Mouse (Mus musculus) heart, postnatal 0 days (tissue): ENCODE measurements around the gene Adarb1. TPM values are rescaled to one million over a fixed set of nuclear protein-coding genes. Genes with fewer than 3 reads are reported as not detected.

Experiments used
- ATAC-seq: fragments of 200-750 bp; cut with Nextera tagmentation; 2 replicates; pipeline ENCODE4 v1.8.0; 2017; ENCODE audit warnings: low read depth, moderate number of reproducible peaks, moderate library complexity; ENCODE audit not compliant: insufficient read depth
- DNase-seq: peaks from one replicate; pipeline ENCODE4 v3.0.0-alpha.2; 2016; ENCODE audit warnings: low spot score
- H3K27ac ChIP-seq: fragments of 300-500 bp; sonication (generic); 2 replicates; pipeline ENCODE4 v1.5.1; 2014; ENCODE audit warnings: low read depth, mild to moderate bottlenecking
- H3K27me3 ChIP-seq: fragments of 300-500 bp; sonication (generic); 2 replicates; pipeline ENCODE4 v1.6.1; 2014; ENCODE audit warnings: low read length, mixed read lengths; ENCODE audit not compliant: control insufficient read depth, insufficient read depth
- H3K36me3 ChIP-seq: fragments of 300-500 bp; sonication (generic); replicated peaks from 2 replicates; pipeline ENCODE4 v1.6.1; 2014; ENCODE audit warnings: low read length, mixed read lengths; ENCODE audit not compliant: control insufficient read depth, insufficient read depth
- H3K4me1 ChIP-seq: fragments of 300-500 bp; sonication (generic); 2 replicates; pipeline ENCODE4 v1.6.1; 2014; ENCODE audit warnings: antibody characterized with exemption; ENCODE audit not compliant: control insufficient read depth, insufficient read depth
- H3K4me2 ChIP-seq: fragments of 300-500 bp; sonication (generic); 2 replicates; pipeline ENCODE4 v1.6.1; 2014; ENCODE audit warnings: low read depth, mild to moderate bottlenecking, low read length, moderate library complexity
- H3K4me3 ChIP-seq: fragments of 300-500 bp; sonication (generic); 2 replicates; pipeline ENCODE4 v1.5.1; 2014; ENCODE audit warnings: low read depth, low read length
- H3K9ac ChIP-seq: fragments of 300-500 bp; sonication (generic); replicated peaks from 2 replicates; pipeline ENCODE4 v1.6.1; 2014; ENCODE audit warnings: low read depth, low read length, mixed read lengths
- H3K9me3 ChIP-seq: fragments of 300-500 bp; sonication (generic); replicated peaks from 2 replicates; pipeline ENCODE4 v1.6.1; 2016; ENCODE audit warnings: low read length; ENCODE audit not compliant: control insufficient read depth
- CTCF ChIP-seq: IDR thresholded peaks from 2 replicates; pipeline ENCODE4 v1.5.1; 2016; ENCODE audit warnings: antibody characterized with exemption, control low read depth, low read depth
- EP300 ChIP-seq: IDR thresholded peaks from 2 replicates; pipeline ENCODE4 v1.6.1; 2016; ENCODE audit warnings: antibody characterized with exemption, low read depth
- WGBS: fragments of 180-500 bp; shearing (Covaris S2); extraction: QIAGEN DNeasy Blood & Tissue Kit; methylation state at CpG from one replicate; pipeline ENCODE4 v1.1.7; 2014; 5-methylcytosine and 5-hydroxymethylcytosine counted together
- polyA plus RNA-seq: library from polyadenylated mRNA; unstranded; fragments of >200 nt; fragmentation: Nextera tagmentation; extraction: Ambion mirVana; gene quantifications from 2 replicates; pipeline ENCODE4 v1.2.1, GENCODE M21; 2015
- total RNA-seq: library from RNA; depleted of rRNA; stranded (reverse); fragments of >200 nt; gene quantifications from 2 replicates; pipeline ENCODE4 v1.2.3, GENCODE M21; 2014; ENCODE audit warnings: low replicate concordance

The Adarb1 gene
- total and polyA plus RNA-seq, 2 experiments from 2014 or later: 7.8 to 23.7 TPM

DNA sequence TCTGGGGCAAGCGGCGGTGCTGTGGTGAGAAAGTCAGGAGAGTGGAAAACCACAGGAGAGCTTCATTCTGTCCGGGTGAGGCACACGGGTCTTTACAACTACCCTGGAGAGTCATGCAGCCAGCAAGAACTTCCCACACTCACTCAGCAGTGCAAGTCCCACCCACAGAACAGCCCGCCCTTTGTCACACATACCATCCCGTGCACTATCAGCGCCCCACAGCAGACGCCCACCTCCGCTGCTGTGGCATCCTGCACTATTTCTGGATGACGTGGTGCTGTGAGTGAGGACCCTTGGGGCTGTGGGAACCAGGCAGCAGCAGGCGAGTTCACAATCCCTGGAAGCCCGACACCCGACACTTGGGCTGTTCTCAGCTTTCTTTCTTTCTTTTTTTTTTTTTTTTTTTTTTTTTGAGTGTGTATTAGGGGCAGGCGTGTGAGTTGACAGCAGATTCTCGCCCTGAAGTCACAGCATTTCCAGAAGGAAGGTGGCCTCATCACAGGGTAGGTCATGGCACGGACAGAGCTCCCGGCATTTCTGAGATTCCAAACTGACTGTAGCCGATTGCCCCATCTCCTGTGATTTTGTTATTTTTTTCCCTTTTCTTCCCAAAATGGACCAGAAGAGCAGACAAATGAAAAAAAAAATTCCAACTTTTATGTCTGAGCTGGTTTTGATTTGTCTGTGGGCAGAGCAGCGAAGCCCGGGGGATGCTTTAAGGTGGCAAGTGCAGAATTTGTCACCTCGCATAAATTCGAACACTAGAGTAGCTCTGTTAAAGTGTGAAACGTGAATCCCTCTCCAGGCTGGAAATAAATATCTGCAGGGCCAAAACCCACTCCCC is 31.5 kb upstream of the Adarb1 start:
- TF ChIP-seq EP300 (no peak), CTCF (no peak)
- DNase-seq (peak; percentile 68), ATAC-seq (peak; percentile 69)
- H3K27ac ChIP-seq: peak overlapping the region; percentile 83
- peak overlapping the region; percentile 57 for H3K4me2 ChIP-seq
- peak overlapping the region; percentile 20 for H3K4me3 ChIP-seq
- H3K9me3 ChIP-seq: no peaks in the 10 kb centered on the region
- peaks cover 33% of the 10 kb centered on the region for H3K4me1 ChIP-seq
- H3K27me3 ChIP-seq: no peaks in the 10 kb centered on the region
- 0 out of 2 replicates have a peak overlapping the region, but pooled peaks have one; percentile 14 for H3K9ac ChIP-seq
- WGBS: 13% methylated on average over 22 of the region's 23 CpGs
- H3K36me3 ChIP-seq: no peaks in the 10 kb centered on the region

DNA sequence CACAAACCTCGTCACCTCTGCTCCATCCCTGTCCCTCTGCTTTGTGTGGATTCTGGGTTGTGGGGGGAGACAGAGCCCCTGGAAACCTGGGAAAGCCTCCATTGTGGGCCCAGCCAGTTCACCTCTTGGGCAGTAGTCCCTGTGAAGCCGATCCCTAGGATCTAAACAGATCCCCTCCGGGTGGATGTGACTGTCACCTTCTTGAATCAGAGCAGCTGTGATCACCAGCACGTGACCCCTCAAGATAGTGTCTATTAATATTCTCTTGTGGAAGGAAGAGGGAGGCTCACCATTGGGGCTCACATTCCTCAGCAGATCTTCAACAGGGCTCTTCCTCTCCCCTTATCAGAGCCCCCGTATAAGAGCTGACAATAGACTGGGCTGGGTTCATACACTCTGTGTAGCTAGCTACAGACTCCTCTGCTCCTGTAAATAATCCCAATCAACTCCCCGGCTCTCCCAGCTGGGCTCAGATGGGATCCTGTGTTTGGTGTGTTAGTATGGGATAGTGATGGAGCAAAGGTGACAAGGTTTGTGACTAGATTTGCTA is 30.7 kb upstream of the Adarb1 start:
- Histone ChIP-seq H3K36me3 (no peaks in the 10 kb centered on the region), H3K27me3 (no peaks in the 10 kb centered on the region), H3K4me1 (peaks cover 33% of the 10 kb centered on the region), H3K4me2 (peak overlapping the region; percentile 57), H3K4me3 (peak overlapping the region; percentile 20; the same call in 1 of the 2 replicates), H3K9me3 (no peaks in the 10 kb centered on the region), H3K27ac (peak overlapping the region; percentile 83), H3K9ac (0 out of 2 replicates have a peak overlapping the region, but pooled peaks have one; percentile 14)
- no peak for DNase-seq
- ATAC-seq: peak; percentile 25; the same call in 1 of the 2 replicates
- TF ChIP-seq CTCF: no peak
- no peak for TF ChIP-seq EP300
- 11% methylated on average over 6 of the region's 6 CpGs for WGBS

DNA sequence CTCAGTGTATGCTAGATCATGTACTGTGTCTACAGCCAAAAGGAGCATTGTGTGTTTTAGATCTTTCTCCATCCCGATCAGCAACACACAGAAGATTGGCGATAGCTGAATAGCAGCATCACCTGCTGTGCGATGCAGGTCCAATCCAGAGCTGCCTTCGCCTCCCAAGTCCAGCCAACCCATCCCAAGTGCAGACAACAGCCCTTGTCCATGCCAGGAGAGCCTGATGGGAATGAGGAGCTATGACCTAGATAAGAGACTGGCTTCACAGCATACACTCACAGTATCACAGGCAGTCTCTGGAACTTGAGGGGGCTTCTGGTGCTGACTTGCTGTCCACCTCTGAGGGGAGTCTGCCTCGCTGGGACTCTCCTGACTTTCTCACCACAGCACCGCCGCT is 30.1 kb upstream of the Adarb1 start:
- H3K4me3 ChIP-seq: no peak overlapping the region
- DNase-seq (no peak), ATAC-seq (no peak)
- WGBS: 65% methylated on average over 7 of the region's 7 CpGs
- H3K27me3 ChIP-seq: no peaks in the 10 kb centered on the region
- H3K9ac ChIP-seq: no peak overlapping the region
- peak overlapping the region; percentile 83 for H3K27ac ChIP-seq
- no peaks in the 10 kb centered on the region for H3K9me3 ChIP-seq
- TF ChIP-seq CTCF: no peak
- TF ChIP-seq EP300: no peak
- H3K36me3 ChIP-seq: no peaks in the 10 kb centered on the region
- no peak overlapping the region for H3K4me2 ChIP-seq
- H3K4me1 ChIP-seq: peaks cover 33% of the 10 kb centered on the region

GRCm38 (mm10) chr10:77447755-77448154 is 29.7 kb upstream of the Adarb1 start:
- Histone ChIP-seq H3K4me1 (peaks cover 33% of the 10 kb centered on the region), H3K27ac (peak overlapping the region; percentile 83), H3K9ac (no peak overlapping the region), H3K36me3 (no peaks in the 10 kb centered on the region), H3K9me3 (no peaks in the 10 kb centered on the region), H3K27me3 (no peaks in the 10 kb centered on the region), H3K4me2 (no peak overlapping the region), H3K4me3 (no peak overlapping the region)
- TF ChIP-seq CTCF (0 out of 2 replicates have a peak, but pooled peaks have one; percentile 28), EP300 (no peak; the same call in 1 of the 2 replicates)
- ATAC-seq: peak; percentile 82
- 0% methylated on average over 2 of the region's 2 CpGs for WGBS
- peak; percentile 81 for DNase-seq

- Histone ChIP-seq H3K9me3 (no peaks in the 10 kb centered on the region), H3K27ac (peak overlapping the region; percentile 88), H3K4me1 (peaks cover 21% of the 10 kb centered on the region), H3K9ac (no peak overlapping the region), H3K36me3 (no peaks in the 10 kb centered on the region), H3K4me2 (no peak overlapping the region), H3K4me3 (no peak overlapping the region), H3K27me3 (no peaks in the 10 kb centered on the region)
- TF ChIP-seq CTCF (peak; percentile 26; the same call in 1 of the 2 replicates), EP300 (no peak)
- DNase-seq (no peak), ATAC-seq (no peak)
- 73% methylated on average over 4 of the region's 4 CpGs for WGBS
Observed at GRCm38 (mm10) chr10:77442250-77442649, 24.2 kb upstream of the Adarb1 start.
